Mouse (Mus musculus) hindbrain, embryonic 12.5 days (tissue): ENCODE data around the gene Fxyd2. TPM values are rescaled to one million over a fixed set of nuclear protein-coding genes. Genes with fewer than 3 reads are reported as not detected.

Experiments used
- ATAC-seq: fragments of 200-750 bp; cut with Nextera tagmentation; 2 replicates; pipeline ENCODE4 v1.8.0; 2017; ENCODE audit warnings: moderate TSS enrichment; ENCODE audit not compliant: low FRiP score
- H3K27ac ChIP-seq: fragments of 300-500 bp; sonication (generic); 2 replicates; pipeline ENCODE4 v1.5.1; 2016; ENCODE audit warnings: mild to moderate bottlenecking
- H3K27me3 ChIP-seq: fragments of 300-500 bp; sonication (generic); 2 replicates; pipeline ENCODE4 v1.6.1; 2016; ENCODE audit warnings: mild to moderate bottlenecking
- H3K36me3 ChIP-seq: fragments of 300-500 bp; sonication (generic); 2 replicates; pipeline ENCODE4 v1.6.1; 2016; ENCODE audit warnings: mild to moderate bottlenecking
- H3K4me1 ChIP-seq: fragments of 300-500 bp; sonication (generic); 2 replicates; pipeline ENCODE4 v1.6.1; 2016
- H3K4me2 ChIP-seq: fragments of 300-500 bp; sonication (generic); replicated peaks from 2 replicates; pipeline ENCODE4 v1.6.1; 2016; ENCODE audit warnings: mild to moderate bottlenecking
- H3K4me3 ChIP-seq: fragments of 300-500 bp; sonication (generic); 2 replicates; pipeline ENCODE4 v1.5.1; 2016; ENCODE audit warnings: mild to moderate bottlenecking
- H3K9ac ChIP-seq: fragments of 300-500 bp; sonication (generic); 2 replicates; pipeline ENCODE4 v1.6.1; 2016; ENCODE audit warnings: mild to moderate bottlenecking, moderate library complexity
- H3K9me3 ChIP-seq: fragments of 300-500 bp; sonication (generic); replicated peaks from 2 replicates; pipeline ENCODE4 v1.6.1; 2016; ENCODE audit warnings: mild to moderate bottlenecking
- WGBS: fragments of 180-500 bp; shearing (Covaris S2); methylation state at CpG from one replicate; pipeline ENCODE4 v1.1.7; 2016; 5-methylcytosine and 5-hydroxymethylcytosine counted together
- polyA plus RNA-seq: library from polyadenylated mRNA; unstranded; fragments of >200 nt; fragmentation: Nextera tagmentation; extraction: Ambion mirVana; gene quantifications from 2 replicates; pipeline ENCODE4 v1.2.1, GENCODE M21; 2016

The Fxyd2 gene
- polyA plus RNA-seq: 1.9 and 2.1 TPM in 2 replicates

GRCm38 (mm10) chr9:45399434-45399833, at the start of gene Fxyd2:
Gene Fxyd2 (plus strand): TSS chr9:45399669.
- H3K4me2 ChIP-seq: no peak within 1 kb of the TSS
- H3K4me1 ChIP-seq: no peaks in the 10 kb centered on the region
- no peak within 1 kb of the TSS for H3K9ac ChIP-seq
- ATAC-seq: no peak
- H3K4me3 ChIP-seq: no peak within 1 kb of the TSS
- no peak within 1 kb of the TSS for H3K27ac ChIP-seq
- H3K36me3 ChIP-seq: peaks cover 17% of the 10 kb centered on the region
- H3K9me3 ChIP-seq: no peaks in the 10 kb centered on the region
- H3K27me3 ChIP-seq: peaks cover 9% of the 10 kb centered on the region
- WGBS: 71% methylated on average over 4 of the region's 4 CpGs

GRCm38 (mm10) chr9:45349851-45350250, 49.6 kb upstream of the Fxyd2 start:
- Histone ChIP-seq H3K27me3 (no peaks in the 10 kb centered on the region), H3K4me1 (no peaks in the 10 kb centered on the region), H3K27ac (no peak overlapping the region), H3K36me3 (no peaks in the 10 kb centered on the region), H3K4me3 (no peak overlapping the region), H3K4me2 (no peak overlapping the region), H3K9me3 (no peaks in the 10 kb centered on the region), H3K9ac (no peak overlapping the region)
- 52% methylated on average over 5 of the region's 5 CpGs for WGBS
- ATAC-seq: no peak

DNA sequence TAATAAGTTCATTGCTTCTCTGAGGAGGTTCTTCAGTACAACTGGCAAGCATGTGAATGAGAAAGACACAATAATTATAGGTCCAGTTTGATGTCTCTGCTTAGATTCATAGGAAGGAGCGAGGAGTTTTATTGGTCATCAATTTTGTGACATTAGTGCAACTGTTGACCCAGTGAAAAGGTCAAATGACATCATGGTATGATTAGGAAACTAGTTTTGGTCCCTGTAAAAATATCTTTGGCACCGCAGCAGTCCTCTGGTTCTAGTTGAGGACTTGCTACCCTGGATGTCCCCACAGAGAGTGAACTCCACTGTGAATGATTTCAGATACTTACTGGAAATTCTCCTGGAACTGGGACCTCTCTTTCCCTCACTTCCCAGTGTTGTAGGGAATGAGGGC, 44.3 kb upstream of the Fxyd2 start:
- no peak for ATAC-seq
- Histone ChIP-seq H3K27ac (no peak overlapping the region), H3K27me3 (no peaks in the 10 kb centered on the region), H3K9ac (no peak overlapping the region), H3K9me3 (no peaks in the 10 kb centered on the region), H3K4me3 (no peak overlapping the region), H3K36me3 (no peaks in the 10 kb centered on the region), H3K4me1 (no peaks in the 10 kb centered on the region), H3K4me2 (no peak overlapping the region)
- 81% methylated on average over 2 of the region's 2 CpGs for WGBS

DNA sequence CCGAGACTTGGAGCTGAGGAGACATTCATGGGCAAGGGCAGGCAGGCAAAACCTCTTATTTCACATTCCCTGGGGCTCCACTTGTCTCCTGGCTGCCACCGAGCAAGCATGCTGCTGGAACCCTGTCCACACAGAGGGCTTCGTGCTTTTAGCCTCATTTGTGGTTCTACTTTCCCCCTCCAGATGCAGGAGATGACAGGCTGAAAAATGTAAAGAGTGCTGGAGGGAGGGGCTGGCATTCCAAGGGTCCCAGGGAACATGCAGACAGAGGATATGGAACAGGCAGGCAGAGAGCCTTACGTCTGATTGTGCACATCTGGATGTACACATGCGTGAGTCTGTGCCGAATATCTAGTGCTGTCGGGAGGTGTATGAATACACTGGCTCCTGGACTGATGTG, 41.1 kb upstream of the Fxyd2 start:
- no peak overlapping the region for H3K4me2 ChIP-seq

DNA sequence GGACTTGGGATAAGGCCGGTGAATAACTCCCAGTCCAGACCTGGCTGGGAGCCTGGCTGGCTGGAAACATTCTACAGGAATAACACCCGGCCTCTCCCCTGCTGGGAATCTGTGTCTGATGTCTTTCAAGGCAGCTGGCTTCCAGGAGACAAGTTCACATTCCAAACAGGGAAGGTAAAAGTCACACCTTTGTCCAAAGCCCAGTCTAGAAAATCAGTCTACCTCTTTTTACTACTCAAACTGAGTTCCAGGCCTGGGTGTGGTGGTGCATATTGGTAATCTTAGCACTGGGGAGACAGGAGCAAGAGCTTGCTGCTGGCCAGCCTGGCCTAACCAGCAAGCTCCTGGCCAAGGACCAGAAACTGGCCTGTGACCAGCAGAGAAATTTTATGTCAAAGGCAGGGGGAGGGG, 37.4 kb upstream of the Fxyd2 start:
- WGBS: 42% methylated on average over 2 of the region's 2 CpGs
- Histone ChIP-seq H3K27ac (no peak overlapping the region), H3K9ac (no peak overlapping the region), H3K36me3 (no peaks in the 10 kb centered on the region), H3K9me3 (no peaks in the 10 kb centered on the region), H3K4me1 (0 out of 2 replicates have a peak, but pooled peaks cover 4% of the 10 kb centered on the region), H3K27me3 (no peaks in the 10 kb centered on the region; the same call in 1 of the 2 replicates), H3K4me2 (no peak overlapping the region), H3K4me3 (no peak overlapping the region)
- no peak for ATAC-seq

More for the DNA sequence above, 41.1 kb upstream of the Fxyd2 start:
- Histone ChIP-seq H3K9ac (no peak overlapping the region), H3K9me3 (no peaks in the 10 kb centered on the region), H3K36me3 (no peaks in the 10 kb centered on the region), H3K27me3 (no peaks in the 10 kb centered on the region), H3K4me1 (0 out of 2 replicates have a peak, but pooled peaks cover 4% of the 10 kb centered on the region), H3K27ac (no peak overlapping the region), H3K4me3 (no peak overlapping the region)
- WGBS: 61% methylated on average over 7 of the region's 7 CpGs
- no peak for ATAC-seq

- ATAC-seq: no peak
- Histone ChIP-seq H3K4me1 (0 out of 2 replicates have a peak, but pooled peaks cover 4% of the 10 kb centered on the region), H3K27ac (no peak overlapping the region), H3K9ac (no peak overlapping the region), H3K27me3 (peaks cover 7% of the 10 kb centered on the region), H3K36me3 (no peaks in the 10 kb centered on the region), H3K9me3 (no peaks in the 10 kb centered on the region), H3K4me2 (no peak overlapping the region), H3K4me3 (no peak overlapping the region)
- WGBS: 51% methylated on average over 7 of the region's 7 CpGs
These were observed 35.7 kb upstream of the Fxyd2 start for GRCm38 (mm10) chr9:45363639-45364214.

DNA sequence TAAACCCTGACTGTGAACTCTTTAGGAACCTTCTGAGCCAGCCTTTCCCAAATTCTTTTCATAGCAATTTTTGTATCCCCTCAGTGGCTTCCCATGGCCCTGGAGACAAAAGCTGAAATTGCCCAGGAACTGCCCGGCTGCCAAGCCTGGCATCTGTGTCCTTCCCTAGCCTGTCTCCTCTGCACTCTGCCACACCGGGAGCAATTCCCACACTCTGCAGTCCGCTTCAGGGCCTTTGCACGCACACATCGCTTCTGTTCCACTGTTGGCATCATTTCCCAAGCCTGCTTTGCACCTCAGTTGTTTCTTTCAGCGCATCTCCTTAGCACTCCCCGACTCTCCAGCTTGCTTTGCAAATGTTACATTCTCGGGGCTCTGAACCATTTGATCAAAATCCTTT, 31.8 kb upstream of the Fxyd2 start:
- peaks cover 25% of the 10 kb centered on the region for H3K4me1 ChIP-seq
- no peak overlapping the region for H3K27ac ChIP-seq
- ATAC-seq: no peak
- no peak overlapping the region for H3K9ac ChIP-seq
- 59% methylated on average over 8 of the region's 8 CpGs for WGBS
- no peak overlapping the region for H3K4me3 ChIP-seq
- peaks cover 7% of the 10 kb centered on the region for H3K27me3 ChIP-seq
- H3K36me3 ChIP-seq: no peaks in the 10 kb centered on the region
- H3K9me3 ChIP-seq: no peaks in the 10 kb centered on the region
- H3K4me2 ChIP-seq: no peak overlapping the region

GRCm38 (mm10) chr9:45368341-45368901, 31.0 kb upstream of the Fxyd2 start:
- H3K4me1 ChIP-seq: peaks cover 26% of the 10 kb centered on the region
- no peak overlapping the region for H3K4me2 ChIP-seq
- no peak overlapping the region for H3K4me3 ChIP-seq
- H3K9me3 ChIP-seq: no peaks in the 10 kb centered on the region
- peaks cover 7% of the 10 kb centered on the region for H3K27me3 ChIP-seq
- 67% methylated on average over 5 of the region's 5 CpGs for WGBS
- no peak overlapping the region for H3K27ac ChIP-seq
- no peak overlapping the region for H3K9ac ChIP-seq
- ATAC-seq: no peak
- H3K36me3 ChIP-seq: no peaks in the 10 kb centered on the region

DNA sequence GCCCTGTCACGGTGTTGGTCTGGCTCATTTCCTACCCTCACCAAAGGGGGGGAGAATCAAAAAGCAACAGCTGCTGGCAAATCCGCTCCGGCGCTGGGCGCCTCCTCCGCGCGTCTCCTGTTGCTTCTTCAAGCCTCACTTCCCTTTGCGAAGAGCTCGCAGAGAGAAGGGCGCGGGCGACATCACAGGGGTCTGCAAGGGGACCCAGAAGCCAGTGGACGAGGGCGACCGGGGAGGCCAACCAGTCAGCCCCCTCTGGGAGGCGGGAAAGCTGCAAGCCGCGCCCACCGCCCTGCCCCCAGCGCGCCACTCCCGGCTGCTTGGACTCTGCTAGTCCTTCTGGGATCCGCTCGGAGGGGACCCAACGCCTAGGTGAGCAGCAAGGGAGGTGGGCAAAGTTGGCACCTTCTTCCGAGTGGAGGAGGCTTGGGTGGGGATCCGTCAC, 29.3 kb upstream of the Fxyd2 start, which contains the start of gene Fxyd6:
TSS of gene Fxyd6 (plus strand) at position 69 of the 445 bp plus-strand sequence.
- peak within 1 kb of the TSS; percentile 79 for H3K9ac ChIP-seq
- H3K27ac ChIP-seq: peak within 1 kb of the TSS; percentile 84
- peaks cover 7% of the 10 kb centered on the region for H3K27me3 ChIP-seq
- WGBS: under 1% methylated on average over 28 of the region's 28 CpGs
- peak within 1 kb of the TSS; percentile 91 for H3K4me2 ChIP-seq
- H3K4me1 ChIP-seq: peaks cover 26% of the 10 kb centered on the region
- H3K36me3 ChIP-seq: 0 out of 2 replicates have a peak, but pooled peaks cover under 1% of the 10 kb centered on the region
- H3K9me3 ChIP-seq: no peaks in the 10 kb centered on the region
- ATAC-seq: peak; percentile 76
- peak within 1 kb of the TSS; percentile 66 for H3K4me3 ChIP-seq

GRCm38 (mm10) chr9:45370616-45371336, 28.7 kb upstream of the Fxyd2 start:
- H3K27me3 ChIP-seq: peaks cover 7% of the 10 kb centered on the region
- peaks cover 26% of the 10 kb centered on the region for H3K4me1 ChIP-seq
- H3K36me3 ChIP-seq: peaks cover 7% of the 10 kb centered on the region
- peak overlapping the region; percentile 66 for H3K4me3 ChIP-seq
- peak overlapping the region; percentile 79 for H3K9ac ChIP-seq
- peak overlapping the region; percentile 84 for H3K27ac ChIP-seq
- no peaks in the 10 kb centered on the region for H3K9me3 ChIP-seq
- ATAC-seq: peak; percentile 46
- WGBS: 1% methylated on average over 25 of the region's 25 CpGs
- peak overlapping the region; percentile 91 for H3K4me2 ChIP-seq

DNA sequence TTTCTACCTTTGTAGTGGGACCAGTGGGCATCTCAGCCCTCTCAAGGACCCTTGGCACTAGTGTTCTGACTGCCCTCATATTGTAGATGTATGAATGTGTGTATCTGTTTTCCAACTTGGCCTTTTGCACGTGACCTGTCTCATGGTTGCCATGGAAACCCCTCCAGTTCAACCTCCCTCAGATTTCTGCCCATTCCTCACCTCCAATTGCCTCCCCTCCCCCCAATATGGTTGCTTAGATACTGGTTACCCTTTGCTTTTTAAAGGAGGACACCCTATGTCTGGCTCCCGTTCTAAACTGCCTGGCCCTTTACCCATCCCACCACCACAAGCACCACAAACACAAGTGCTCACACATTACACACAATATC, 28.1 kb upstream of the Fxyd2 start:
- H3K4me1 ChIP-seq: peaks cover 29% of the 10 kb centered on the region
- peak overlapping the region; percentile 84 for H3K27ac ChIP-seq
- peaks cover 7% of the 10 kb centered on the region for H3K27me3 ChIP-seq
- WGBS: 3% methylated on average over 2 of the region's 2 CpGs
- H3K4me2 ChIP-seq: peak overlapping the region; percentile 91
- peak overlapping the region; percentile 66 for H3K4me3 ChIP-seq
- peak overlapping the region; percentile 79 for H3K9ac ChIP-seq
- peak; percentile 53 for ATAC-seq
- peaks cover 10% of the 10 kb centered on the region for H3K36me3 ChIP-seq
- H3K9me3 ChIP-seq: no peaks in the 10 kb centered on the region

DNA sequence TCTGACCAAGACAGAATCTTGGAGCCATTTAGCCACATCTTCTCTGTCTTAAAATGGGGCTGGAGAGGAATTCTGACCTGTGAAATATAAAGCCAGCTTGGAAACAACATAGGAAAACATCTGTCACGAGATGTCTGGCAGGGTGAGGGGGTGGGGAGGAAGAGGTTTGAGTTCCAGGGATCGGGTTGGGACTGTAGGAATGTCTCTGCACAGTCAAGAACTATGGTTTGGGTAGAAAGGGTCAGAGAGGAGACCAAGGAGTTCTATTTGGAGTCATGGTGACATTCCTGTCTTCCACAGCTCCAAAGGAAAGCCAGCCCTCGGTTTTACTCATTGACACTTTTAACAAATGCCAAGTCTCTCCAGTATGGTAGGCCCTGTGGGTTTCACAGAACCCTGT, 25.6 kb upstream of the Fxyd2 start:
- Histone ChIP-seq H3K4me1 (peaks cover 33% of the 10 kb centered on the region), H3K36me3 (peaks cover 10% of the 10 kb centered on the region), H3K4me3 (no peak overlapping the region), H3K9me3 (no peaks in the 10 kb centered on the region), H3K4me2 (no peak overlapping the region), H3K27ac (no peak overlapping the region), H3K27me3 (no peaks in the 10 kb centered on the region), H3K9ac (no peak overlapping the region)
- WGBS: 82% methylated on average over 3 of the region's 3 CpGs
- ATAC-seq: no peak
